Mouse (Mus musculus): ENCODE data around the gene Vsig10l.

- TF ChIP-seq CTCF (IDR thresholded peaks at IDR 0.05; ENCODE audit: control insufficient read depth, insufficient read depth, insufficient replicate concordance, low read depth, low read length): no peak
- no peak for TF ChIP-seq POLR2A (IDR thresholded peaks at IDR 0.05; ENCODE audit: control insufficient read depth, low read depth, low read length)
Measured at GRCm38 (mm10) chr7:43512519-43512918, 49.6 kb downstream of the Vsig10l start.

All from testis, adult 2 months (tissue).